Mouse (Mus musculus) CD4-positive naive resting alpha-beta T cell, adult 57 days (primary cell): ENCODE measurements around the gene Gm20806. TPM values are rescaled to one million over a fixed set of nuclear protein-coding genes. Genes with fewer than 3 reads are reported as not detected.

Experiments used
- total RNA-seq: library from RNA; stranded (reverse); gene quantifications from one replicate; pipeline ENCODE4 v1.2.4, GENCODE M21; 2023

The Gm20806 gene
- not detected for total RNA-seq

GRCm38 (mm10) chrY:78837956-78838355 lies at the start of gene Gm20806:
Gm20806 (minus strand) TSS chrY:78838056.

